Mouse (Mus musculus) forebrain, embryonic 14.5 days (tissue): Measurements from ENCODE around the gene Nectin2. TPM values are rescaled to one million over a fixed set of nuclear protein-coding genes. Genes with fewer than 3 reads are reported as not detected.

Experiments
- ATAC-seq: fragments of 200-750 bp; cut with Nextera tagmentation; 2 replicates; pipeline ENCODE4 v1.8.0; 2017; ENCODE audit warnings: mild to moderate bottlenecking, moderate library complexity
- DNase-seq: peaks from one replicate; pipeline ENCODE4 v3.0.0-alpha.2; 2015; ENCODE audit warnings: low spot score
- H3K27ac ChIP-seq: fragments of 300-500 bp; sonication (generic); 2 replicates; pipeline ENCODE4 v1.5.1; 2014; ENCODE audit warnings: low read depth, mild to moderate bottlenecking, control low read depth, low read length, moderate library complexity
- H3K27me3 ChIP-seq: fragments of 300-500 bp; sonication (generic); replicated peaks from 2 replicates; pipeline ENCODE4 v1.6.1; 2014; ENCODE audit warnings: low read length, control low read depth, mixed read lengths; ENCODE audit not compliant: control insufficient read depth, insufficient read depth
- H3K36me3 ChIP-seq: fragments of 300-500 bp; sonication (generic); 2 replicates; pipeline ENCODE4 v1.6.1; 2014; ENCODE audit warnings: low read length, control low read depth; ENCODE audit not compliant: control insufficient read depth, insufficient read depth
- H3K4me1 ChIP-seq: fragments of 300-500 bp; sonication (generic); 2 replicates; pipeline ENCODE4 v1.6.1; 2014; ENCODE audit warnings: antibody characterized with exemption, low read length, control low read depth; ENCODE audit not compliant: control insufficient read depth, insufficient read depth
- H3K4me2 ChIP-seq: fragments of 300-500 bp; sonication (generic); 2 replicates; pipeline ENCODE4 v1.6.1; 2014; ENCODE audit warnings: mild to moderate bottlenecking, control low read depth, low read length
- H3K4me3 ChIP-seq: fragments of 300-500 bp; sonication (generic); 2 replicates; pipeline ENCODE4 v1.5.1; 2014; ENCODE audit warnings: low read depth, low read length, control low read depth
- H3K9ac ChIP-seq: fragments of 300-500 bp; sonication (generic); 2 replicates; pipeline ENCODE4 v1.6.1; 2014; ENCODE audit warnings: mild to moderate bottlenecking, low read length, control low read depth, moderate library complexity
- H3K9me3 ChIP-seq: fragments of 300-500 bp; sonication (generic); replicated peaks from 2 replicates; pipeline ENCODE4 v1.6.1; 2016; ENCODE audit warnings: low read length, control low read depth, mixed read lengths; ENCODE audit not compliant: control insufficient read depth
- WGBS: fragments of 180-500 bp; shearing (Covaris S2); extraction: QIAGEN DNeasy Blood & Tissue Kit; methylation state at CpG from one replicate; pipeline ENCODE4 v1.1.7; 2014; 5-methylcytosine and 5-hydroxymethylcytosine counted together
- polyA plus RNA-seq: library from polyadenylated mRNA; unstranded; fragments of >200 nt; fragmentation: Nextera tagmentation; extraction: Ambion mirVana; gene quantifications from 2 replicates; pipeline ENCODE4 v1.2.1, GENCODE M21; 2014

Gene Nectin2
- polyA plus RNA-seq, 1 experiment from 2014 or later = 33.0 TPM

- DNase-seq = peak; percentile 37
- H3K36me3 ChIP-seq = peaks cover 55% of the 10 kb centered on the region
- peaks cover 10% of the 10 kb centered on the region for H3K4me1 ChIP-seq
- H3K4me2 ChIP-seq = no peak overlapping the region
- no peak overlapping the region for H3K27ac ChIP-seq
- H3K4me3 ChIP-seq = no peak overlapping the region
- ATAC-seq = no peak
- no peaks in the 10 kb centered on the region for H3K9me3 ChIP-seq
- H3K27me3 ChIP-seq = no peaks in the 10 kb centered on the region
- 72% methylated on average over 4 of the region's 4 CpGs for WGBS
- H3K9ac ChIP-seq = no peak overlapping the region
Measured at GRCm38 (mm10) chr7:19712414-19712813, 37.9 kb downstream of the Nectin2 start.

GRCm38 (mm10) chr7:19710650-19711049 lies 39.6 kb downstream of the Nectin2 start:
- no peak overlapping the region for H3K4me2 ChIP-seq
- H3K27me3 ChIP-seq = no peaks in the 10 kb centered on the region
- H3K36me3 ChIP-seq = peaks cover 59% of the 10 kb centered on the region
- no peak overlapping the region for H3K27ac ChIP-seq
- WGBS = 97% methylated on average over 10 of the region's 10 CpGs
- ATAC-seq = no peak
- H3K4me1 ChIP-seq = peaks cover 7% of the 10 kb centered on the region
- no peak for DNase-seq
- no peak overlapping the region for H3K9ac ChIP-seq
- H3K4me3 ChIP-seq = no peak overlapping the region
- no peaks in the 10 kb centered on the region for H3K9me3 ChIP-seq

- Histone ChIP-seq H3K9me3 (no peaks in the 10 kb centered on the region), H3K9ac (no peak overlapping the region), H3K4me3 (no peak overlapping the region), H3K27me3 (no peaks in the 10 kb centered on the region), H3K27ac (no peak overlapping the region), H3K4me2 (no peak overlapping the region), H3K36me3 (peaks cover 52% of the 10 kb centered on the region), H3K4me1 (no peaks in the 10 kb centered on the region)
- DNase-seq (no peak), ATAC-seq (no peak)
- WGBS = 95% methylated on average over 7 of the region's 7 CpGs
Measured at GRCm38 (mm10) chr7:19705271-19705670, 45.0 kb downstream of the Nectin2 start.

- Histone ChIP-seq H3K27me3 (no peaks in the 10 kb centered on the region), H3K9ac (no peak overlapping the region), H3K9me3 (no peaks in the 10 kb centered on the region), H3K4me2 (no peak overlapping the region), H3K4me3 (no peak overlapping the region), H3K27ac (no peak overlapping the region), H3K4me1 (no peaks in the 10 kb centered on the region), H3K36me3 (peaks cover 44% of the 10 kb centered on the region)
- 91% methylated on average over 4 of the region's 4 CpGs for WGBS
- ATAC-seq (no peak), DNase-seq (no peak)
Measured at GRCm38 (mm10) chr7:19704475-19704874, 45.8 kb downstream of the Nectin2 start.

GRCm38 (mm10) chr7:19702859-19703555 lies 47.3 kb downstream of the Nectin2 start:
- 96% methylated on average over 16 of the region's 16 CpGs for WGBS
- Histone ChIP-seq H3K9ac (no peak overlapping the region), H3K4me3 (no peak overlapping the region), H3K27me3 (no peaks in the 10 kb centered on the region), H3K9me3 (no peaks in the 10 kb centered on the region), H3K4me1 (peaks cover 4% of the 10 kb centered on the region; the same call in 1 of the 2 replicates), H3K4me2 (no peak overlapping the region), H3K27ac (no peak overlapping the region), H3K36me3 (peaks cover 31% of the 10 kb centered on the region)
- ATAC-seq (no peak), DNase-seq (no peak)

- H3K4me3 ChIP-seq = no peak overlapping the region
- peaks cover 4% of the 10 kb centered on the region; the same call in 1 of the 2 replicates for H3K4me1 ChIP-seq
- 34% methylated on average over 22 of the region's 22 CpGs for WGBS
- H3K27me3 ChIP-seq = no peaks in the 10 kb centered on the region
- peaks cover 20% of the 10 kb centered on the region for H3K36me3 ChIP-seq
- no peak overlapping the region for H3K4me2 ChIP-seq
- no peaks in the 10 kb centered on the region for H3K9me3 ChIP-seq
- ATAC-seq = 0 out of 2 replicates have a peak, but pooled peaks have one; percentile 49
- DNase-seq = peak; percentile 66
- peak overlapping the region; percentile 48; the same call in 1 of the 2 replicates for H3K27ac ChIP-seq
- no peak overlapping the region for H3K9ac ChIP-seq
Measured at GRCm38 (mm10) chr7:19701069-19701761, 49.1 kb downstream of the Nectin2 start.

- H3K36me3 ChIP-seq = peaks cover 20% of the 10 kb centered on the region
- no peak overlapping the region for H3K4me3 ChIP-seq
- no peak for DNase-seq
- no peak overlapping the region for H3K9ac ChIP-seq
- H3K27ac ChIP-seq = no peak overlapping the region
- H3K4me2 ChIP-seq = no peak overlapping the region
- 66% methylated on average over 12 of the region's 12 CpGs for WGBS
- no peaks in the 10 kb centered on the region for H3K9me3 ChIP-seq
- no peak for ATAC-seq
- no peaks in the 10 kb centered on the region for H3K27me3 ChIP-seq
- peaks cover 4% of the 10 kb centered on the region; the same call in 1 of the 2 replicates for H3K4me1 ChIP-seq
Measured at GRCm38 (mm10) chr7:19700299-19701068, 49.8 kb downstream of the Nectin2 start.

GRCm38 (mm10) chr7:19699827-19700148 lies 50.5 kb downstream of the Nectin2 start:
- Histone ChIP-seq H3K36me3 (peaks cover 20% of the 10 kb centered on the region), H3K27me3 (no peaks in the 10 kb centered on the region), H3K9me3 (no peaks in the 10 kb centered on the region), H3K9ac (no peak overlapping the region), H3K4me1 (peaks cover 4% of the 10 kb centered on the region; the same call in 1 of the 2 replicates), H3K27ac (no peak overlapping the region), H3K4me2 (no peak overlapping the region), H3K4me3 (no peak overlapping the region)
- no peak for ATAC-seq
- whole genome bisulfite sequencing = 80% methylated on average over 4 of the region's 4 CpGs
- no peak for DNase-seq
